Mouse (Mus musculus): ENCODE data around the gene Sash3.

The Sash3 gene

DNA sequence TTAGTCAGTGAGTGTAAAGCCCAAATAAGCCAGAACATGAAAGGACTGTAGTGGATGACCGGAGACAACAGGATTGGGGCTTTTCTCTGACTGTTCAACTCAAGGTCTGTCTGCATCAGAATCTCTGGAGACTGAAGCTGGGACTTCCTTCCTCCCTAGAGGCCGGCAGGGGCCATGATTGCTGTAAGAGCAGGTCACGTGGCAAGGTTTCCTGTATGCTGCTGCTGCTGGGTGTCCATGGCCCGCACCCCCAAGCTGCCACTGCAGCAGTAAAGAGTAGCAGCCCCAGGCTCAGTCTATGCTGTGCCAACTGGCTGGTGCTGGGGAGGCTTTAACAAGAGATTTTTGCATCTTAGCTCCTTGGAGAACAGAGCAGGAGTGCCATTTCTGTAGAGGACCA, at the start of gene Sash3:
TSS of gene Sash3 (plus strand) at position 175 of the 400 bp plus-strand sequence.
- DNase-seq: no peak

DNA sequence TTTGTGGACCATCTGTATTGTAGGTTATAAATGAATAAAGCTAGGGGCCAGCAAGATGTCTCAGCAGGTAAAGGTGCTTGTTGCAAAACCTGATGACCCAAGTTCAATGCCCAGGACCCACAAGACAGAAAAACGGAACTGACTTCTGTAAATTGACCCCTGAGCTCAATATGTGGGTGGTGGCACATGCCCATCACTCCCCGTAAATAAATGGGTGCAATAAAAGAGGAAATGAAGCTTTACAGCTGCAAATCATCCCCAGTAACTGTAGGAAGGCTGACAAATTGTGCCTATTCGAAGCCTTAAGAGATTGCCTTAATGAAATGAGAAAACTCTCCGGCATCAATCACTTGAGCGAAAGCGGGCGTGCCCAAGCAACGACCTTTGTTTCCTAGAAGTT, 49.7 kb upstream of the Sash3 start:
- no peak for DNase-seq

- no peak for DNase-seq
Measured at GRCm38 (mm10) chrX:48098470-48099129, 47.6 kb upstream of the Sash3 start.

DNA sequence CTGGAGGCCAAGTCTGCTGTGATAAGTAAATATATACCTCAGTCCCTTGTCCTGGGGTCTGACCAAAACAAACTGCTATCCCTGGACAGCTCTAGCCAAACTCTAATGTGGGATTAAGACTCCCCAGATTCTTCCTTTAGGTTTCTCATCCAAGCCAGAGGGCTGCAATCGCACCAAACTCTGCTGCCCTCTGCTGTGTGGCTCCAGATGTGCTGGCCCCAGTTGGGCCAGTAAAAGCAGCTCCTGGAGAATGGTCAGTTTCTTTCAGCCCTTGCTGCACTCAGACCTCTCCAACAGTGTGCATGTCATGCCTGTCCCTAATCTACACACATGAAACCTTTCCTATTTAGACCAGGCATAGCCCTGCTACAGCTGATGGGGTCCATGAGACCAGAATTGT, 46.4 kb upstream of the Sash3 start:
- DNase-seq: peak; percentile 29

GRCm38 (mm10) chrX:48103256-48103655, 43.0 kb upstream of the Sash3 start:
- no peak for DNase-seq

DNA sequence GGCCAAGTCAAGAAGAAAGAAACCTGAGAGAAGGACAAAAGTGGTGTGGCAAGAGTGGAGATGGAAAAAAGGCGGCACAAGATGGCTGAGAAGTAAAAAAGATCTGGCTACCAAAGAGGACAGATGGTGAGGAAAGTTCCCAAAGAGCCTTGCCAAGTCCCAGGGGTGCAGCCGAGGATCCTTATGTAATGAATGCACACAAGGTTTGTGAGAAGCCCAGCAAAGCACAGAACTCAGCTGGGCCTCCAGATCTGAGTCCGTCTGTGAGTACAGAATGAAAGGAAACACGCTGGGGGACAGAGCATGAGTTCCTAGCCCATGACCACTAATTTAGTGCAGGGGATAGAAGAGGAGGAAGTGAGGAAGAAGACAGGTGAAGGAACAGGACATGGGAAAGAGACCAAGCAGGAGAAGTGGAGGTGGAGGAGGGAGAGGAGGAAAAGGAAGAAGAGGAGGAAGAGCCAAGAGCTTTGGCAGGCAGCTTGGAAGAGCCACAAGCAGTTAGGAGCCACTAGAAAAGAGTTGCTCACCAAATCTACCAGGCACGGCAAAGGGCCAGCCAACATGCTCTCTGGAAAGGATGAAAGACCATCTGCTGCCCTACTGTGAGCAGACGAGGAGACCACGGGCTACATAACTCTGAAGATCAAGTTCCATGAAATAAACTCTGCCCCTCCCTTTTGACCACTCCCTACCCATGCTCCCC, 41.3 kb upstream of the Sash3 start:
- DNase-seq: no peak

GRCm38 (mm10) chrX:48106226-48106625, 40.0 kb upstream of the Sash3 start:
- peak; percentile 17 for DNase-seq

- peak; percentile 44 for DNase-seq
Measured at GRCm38 (mm10) chrX:48108394-48109315, 37.6 kb upstream of the Sash3 start, which contains the start of gene Xpnpep2. TSS of gene Xpnpep2 (plus strand) at chrX:48108725.

GRCm38 (mm10) chrX:48109316-48109655, 37.0 kb upstream of the Sash3 start:
- no peak for DNase-seq

- DNase-seq: no peak
Measured at GRCm38 (mm10) chrX:48119294-48119693, 26.9 kb upstream of the Sash3 start.

GRCm38 (mm10) chrX:48124132-48125071, 21.8 kb upstream of the Sash3 start:
- peak; percentile 51 for DNase-seq

DNA sequence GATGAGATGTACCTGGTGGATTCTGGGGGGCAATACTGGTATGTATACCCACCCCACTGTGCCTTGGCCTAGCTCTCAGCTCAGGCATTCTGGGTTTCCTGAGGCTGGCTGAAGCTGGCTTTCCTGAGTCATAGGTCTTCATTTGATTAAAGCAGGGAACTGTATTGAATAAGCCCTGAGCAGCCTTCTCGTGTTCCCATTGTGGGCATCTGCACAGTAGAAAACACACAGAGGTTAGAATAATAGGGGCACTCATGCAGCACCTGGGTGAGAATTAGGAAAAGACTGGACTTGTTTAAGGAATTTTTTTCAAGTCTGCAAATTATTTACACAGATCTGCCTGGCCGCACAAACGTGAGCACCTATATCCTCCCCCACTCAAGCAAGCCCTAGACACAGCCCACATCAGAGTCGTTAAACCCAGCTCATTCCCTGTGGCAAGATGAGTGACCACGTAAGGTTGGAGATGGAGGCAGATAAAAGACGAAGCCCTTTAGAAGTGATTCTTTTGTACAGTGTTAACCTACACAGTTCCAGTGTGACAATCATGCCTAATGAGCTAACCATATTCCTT, 19.2 kb upstream of the Sash3 start:
- DNase-seq: no peak

DNA sequence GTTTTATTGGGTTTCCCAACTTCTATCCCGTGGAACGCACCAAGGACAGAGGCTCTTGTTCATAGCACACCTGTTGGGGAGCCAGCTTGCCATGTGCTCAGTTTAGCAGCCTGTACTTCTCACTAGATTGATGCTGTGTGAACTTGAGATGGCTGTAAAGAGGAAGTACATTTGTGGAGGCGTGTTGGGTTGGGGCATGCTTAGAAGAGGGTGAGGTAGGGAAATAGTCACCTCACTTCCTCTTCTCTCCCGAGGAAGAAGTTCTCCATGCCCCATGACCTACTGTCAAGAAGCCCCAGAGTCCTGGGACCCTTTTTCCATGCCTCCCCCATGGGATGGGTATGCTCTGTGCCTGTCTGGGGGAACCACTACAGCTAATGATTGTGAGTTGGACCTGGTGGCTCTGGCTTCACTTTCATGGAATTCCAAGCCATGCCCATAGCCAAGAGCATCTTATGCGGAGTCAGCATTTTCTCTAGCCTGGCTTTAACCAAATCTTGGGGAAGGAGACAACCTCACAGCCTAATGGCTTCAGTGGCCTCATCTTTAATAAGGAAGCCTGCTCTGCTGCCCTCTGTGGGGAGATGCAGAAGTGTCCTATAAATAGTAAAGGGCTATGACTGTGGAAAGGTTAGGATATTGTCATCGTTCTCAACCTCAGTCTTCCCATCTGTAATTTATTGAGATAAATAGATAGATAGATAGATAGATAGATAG, 18.6 kb upstream of the Sash3 start:
- no peak for DNase-seq

DNA sequence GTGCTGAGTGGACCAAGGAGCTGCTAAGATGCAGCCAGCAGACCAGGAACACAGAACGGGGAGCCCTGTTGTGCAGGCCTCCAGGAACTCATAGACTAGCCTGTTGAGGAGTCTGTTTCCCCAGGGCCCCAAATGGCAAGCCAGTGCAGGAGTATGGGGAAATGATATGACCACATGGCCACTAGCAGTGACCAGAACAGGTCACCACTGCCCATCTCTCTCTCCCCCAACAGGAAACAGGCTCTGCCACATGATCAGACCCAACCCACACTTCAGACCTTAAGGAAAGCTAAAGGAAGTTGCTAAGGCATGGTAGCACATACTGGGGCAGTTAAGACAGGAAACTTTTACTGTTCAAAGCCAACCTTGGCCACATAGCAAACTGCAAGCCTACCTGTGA, 17.1 kb upstream of the Sash3 start:
- no peak for DNase-seq

- no peak for DNase-seq
Measured at GRCm38 (mm10) chrX:48136935-48137334, 9.3 kb upstream of the Sash3 start.

- DNase-seq: no peak
Measured at GRCm38 (mm10) chrX:48138011-48138410, 8.2 kb upstream of the Sash3 start.

- no peak for DNase-seq
Measured at GRCm38 (mm10) chrX:48138539-48139275, 7.5 kb upstream of the Sash3 start.

DNA sequence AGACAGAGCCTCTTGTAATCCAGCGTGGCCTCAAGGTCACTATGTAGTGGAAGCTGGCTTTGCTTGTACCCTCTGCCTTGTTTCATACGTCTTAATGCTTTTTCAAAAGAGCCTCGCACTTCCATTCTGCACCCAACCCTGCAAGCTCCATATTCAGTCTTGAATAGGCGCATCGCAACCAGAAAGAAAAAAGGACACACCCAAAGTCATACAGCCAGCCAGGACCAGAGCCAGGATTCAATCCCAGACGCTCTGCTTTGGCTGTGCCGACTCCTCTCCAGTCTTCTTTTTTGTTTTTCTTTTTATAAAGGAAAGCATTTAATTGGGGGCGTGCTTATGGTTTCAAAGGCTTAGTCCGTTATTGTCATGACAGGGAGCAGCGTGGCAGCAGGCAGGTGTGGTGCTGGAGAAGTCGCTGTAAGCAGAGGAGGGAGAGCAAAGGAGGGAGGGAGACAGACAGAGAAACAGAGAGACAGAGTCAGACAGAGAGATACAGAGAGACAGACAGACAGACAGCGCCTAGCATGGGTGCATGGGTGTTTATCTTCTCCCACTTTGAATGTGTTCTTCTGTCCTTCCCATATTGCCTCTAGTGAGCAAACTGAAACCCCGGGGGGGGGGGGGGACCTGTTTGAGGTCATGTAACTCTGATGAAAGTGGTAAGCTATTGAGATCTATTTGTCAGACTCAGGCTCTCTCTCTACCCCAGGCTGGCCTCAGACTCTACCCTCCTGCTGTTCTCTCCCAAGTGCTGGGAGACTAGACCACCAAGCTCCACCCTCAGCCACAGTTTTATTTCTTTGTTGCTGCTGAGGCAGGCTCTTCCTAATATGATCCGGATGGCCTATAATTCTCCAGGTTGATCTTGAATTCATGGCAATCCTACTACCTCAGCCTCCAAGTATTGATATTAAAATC, 6.6 kb upstream of the Sash3 start:
- DNase-seq: no peak

DNA sequence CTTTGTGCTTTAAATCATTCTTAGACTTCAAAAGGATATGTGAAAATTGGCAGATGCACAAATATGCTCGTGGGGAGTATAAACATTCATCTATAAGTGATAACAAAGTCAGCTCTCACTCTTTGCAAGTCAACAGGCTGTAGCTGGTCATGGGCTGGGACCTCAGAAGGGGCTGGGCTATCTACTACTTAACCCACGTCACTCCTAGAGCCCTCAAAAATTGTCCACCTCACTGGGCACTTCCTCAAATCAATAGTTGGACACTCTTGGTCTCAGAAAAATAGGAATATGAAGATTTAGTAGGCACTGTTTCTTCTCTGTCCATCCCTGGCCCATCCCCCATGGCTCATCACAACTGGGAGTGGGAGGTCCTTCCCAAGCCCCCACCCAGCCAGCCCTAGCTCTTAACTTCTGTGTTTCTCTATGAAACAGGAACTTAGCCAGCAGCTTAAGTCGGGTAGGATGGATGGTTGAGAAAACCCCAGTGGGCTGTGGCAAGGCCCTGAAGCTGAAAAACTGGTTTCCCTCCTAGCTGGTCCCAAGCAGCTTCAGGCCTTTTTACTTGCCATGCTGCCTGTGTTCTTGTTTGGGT, 5.9 kb upstream of the Sash3 start:
- DNase-seq: no peak
